Mouse (Mus musculus) gastrocnemius, postnatal 10 days (tissue): ENCODE data around the gene Xaf1. TPM values are rescaled to one million over a fixed set of nuclear protein-coding genes. Genes with fewer than 3 reads are reported as not detected.
"Not testable (repeated sequence)": the region's sequence is repeated elsewhere in the genome, so short reads cannot be mapped to it uniquely, and the experiment has no call there.

ENCODE experiments used
- DNase-seq: peaks from one replicate; pipeline ENCODE4 v3.0.0; 2021; ENCODE audit warnings: mixed read lengths
- total RNA-seq, 2 experiments: library from RNA; stranded (reverse); gene quantifications; 2 replicates each; pipeline ENCODE4 v1.2.3; 2021

The Xaf1 gene
- total RNA-seq, 2 experiments from 2014 or later: 9.3 to 9.8 TPM

DNA sequence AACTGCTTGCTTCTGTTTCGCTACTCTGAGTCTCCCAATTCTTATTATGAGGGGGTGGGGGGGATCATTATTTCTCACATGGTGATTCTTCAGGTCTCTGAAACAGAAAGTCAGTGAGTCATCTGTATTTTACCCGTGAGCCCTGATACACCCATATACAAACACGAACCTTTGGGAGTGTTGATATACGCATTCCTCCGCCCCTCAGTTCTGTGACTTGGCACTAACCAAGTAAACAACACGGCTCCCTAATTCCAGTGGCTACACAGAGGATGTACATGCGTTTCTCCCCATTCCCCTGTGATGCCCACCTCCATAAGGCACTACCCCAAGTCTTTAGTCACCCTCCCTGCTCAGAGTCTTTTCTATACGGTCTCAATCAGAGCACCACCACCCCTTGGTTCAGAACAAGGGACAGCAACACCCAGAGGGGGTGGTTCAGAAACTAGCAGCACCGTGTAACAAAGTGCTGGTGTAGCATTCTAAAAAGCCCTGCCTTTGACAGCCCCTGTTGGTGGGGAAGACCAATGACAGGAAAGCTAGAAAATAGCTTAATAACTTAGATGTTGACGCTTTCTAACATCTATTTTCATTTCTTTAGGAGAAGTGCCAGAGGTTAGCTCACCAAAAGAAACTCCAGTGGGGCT is 10.0 kb downstream of the Xaf1 start:
- DNase-seq: no peak

DNA sequence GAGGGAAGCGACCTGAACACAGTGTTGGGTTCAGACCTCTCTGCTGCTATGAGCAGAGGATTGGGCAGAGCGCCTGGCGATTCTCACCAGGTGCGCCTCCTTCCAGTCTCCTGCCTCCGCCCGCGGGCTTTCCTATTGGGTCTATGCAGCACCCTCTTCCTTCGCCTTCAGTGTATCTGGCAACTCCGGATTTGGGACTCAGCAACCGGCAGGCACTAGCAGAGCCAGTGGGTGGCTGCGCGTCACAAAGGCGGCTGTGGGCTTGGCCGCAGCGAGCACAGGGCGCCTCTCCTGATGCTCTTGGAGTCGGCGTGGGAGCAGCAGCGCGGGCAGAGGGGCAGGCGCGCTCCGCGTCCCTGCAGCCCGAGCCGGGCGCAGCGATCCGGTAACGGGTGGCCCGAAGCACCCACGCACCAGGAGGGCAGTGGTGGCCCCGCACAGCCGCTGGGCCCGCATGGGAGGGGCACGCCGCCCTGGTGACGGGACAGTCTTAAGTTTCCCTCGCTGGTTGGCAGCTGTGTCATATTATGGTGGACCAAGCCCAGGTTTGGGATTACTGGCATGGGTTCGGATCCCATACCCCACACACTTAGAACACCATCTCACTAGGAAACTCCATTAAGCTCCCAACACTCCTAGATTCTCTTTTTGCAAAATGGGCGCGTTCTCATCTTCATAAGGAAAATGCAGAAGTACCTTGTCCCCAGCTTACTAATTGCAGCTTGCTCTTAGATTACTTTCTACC is 12.9 kb downstream of the Xaf1 start, which contains the start of gene Fbxo39:
Gene Fbxo39 (plus strand): TSS at position 294 of the 745 bp plus-strand sequence.
- DNase-seq: no peak

DNA sequence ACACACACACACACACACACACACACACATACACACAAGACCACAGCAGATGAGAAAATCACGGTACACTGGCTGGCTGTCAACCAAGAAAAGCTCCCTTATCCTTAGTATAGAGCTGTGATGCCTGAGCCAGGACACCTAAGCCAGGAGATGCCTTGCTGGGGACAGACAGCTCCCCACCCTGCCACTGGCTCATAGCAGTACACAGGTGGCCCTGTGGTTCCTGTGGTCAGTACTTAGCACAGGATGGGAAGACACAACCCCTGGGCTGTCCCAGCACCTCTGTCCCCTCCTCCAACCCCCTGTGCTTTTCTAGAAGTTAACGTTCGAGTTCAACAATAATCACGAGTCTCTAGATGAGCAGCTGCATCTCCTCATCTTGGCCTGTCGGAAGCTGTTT is 16.6 kb downstream of the Xaf1 start:
- DNase-seq: no peak

DNA sequence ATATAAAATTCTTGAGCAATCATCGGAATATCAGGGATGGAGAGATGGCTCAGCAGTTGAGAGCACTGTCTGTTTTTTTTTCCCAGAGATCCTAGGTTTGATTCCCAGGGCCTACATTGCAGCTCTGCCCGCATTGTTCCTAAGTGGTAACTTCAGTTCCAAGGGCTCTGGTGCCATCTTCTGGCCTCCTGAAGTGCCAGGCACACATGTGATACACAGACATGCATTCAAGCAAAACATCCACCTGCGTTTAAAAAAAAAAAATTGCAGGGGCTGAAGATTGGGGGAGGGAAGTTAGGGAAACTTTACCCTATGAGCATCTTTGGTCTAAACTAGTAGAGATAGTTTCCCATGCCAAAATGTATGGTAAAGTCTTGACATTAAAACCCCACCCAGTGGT is 23.0 kb downstream of the Xaf1 start:
- DNase-seq: no peak

DNA sequence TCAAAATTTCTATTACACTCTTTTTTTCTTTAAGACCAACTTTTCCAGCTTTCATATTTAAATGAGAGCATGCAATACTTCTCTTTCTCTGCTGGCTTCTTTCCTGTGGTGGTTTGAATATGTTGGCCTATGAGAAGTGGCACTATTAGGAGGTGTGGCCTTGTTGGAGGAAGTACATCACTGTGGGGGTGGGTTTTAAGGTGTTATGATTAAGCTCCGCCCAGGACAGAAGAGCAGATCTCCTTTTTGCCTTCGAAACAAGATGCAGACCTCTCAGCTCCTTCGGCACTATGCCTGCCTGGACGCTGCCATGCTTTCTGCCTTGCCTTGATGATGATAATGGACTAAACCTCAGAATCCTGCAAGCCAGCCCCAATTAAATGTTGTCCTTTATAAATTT is 24.3 kb downstream of the Xaf1 start:
- DNase-seq: no peak

DNA sequence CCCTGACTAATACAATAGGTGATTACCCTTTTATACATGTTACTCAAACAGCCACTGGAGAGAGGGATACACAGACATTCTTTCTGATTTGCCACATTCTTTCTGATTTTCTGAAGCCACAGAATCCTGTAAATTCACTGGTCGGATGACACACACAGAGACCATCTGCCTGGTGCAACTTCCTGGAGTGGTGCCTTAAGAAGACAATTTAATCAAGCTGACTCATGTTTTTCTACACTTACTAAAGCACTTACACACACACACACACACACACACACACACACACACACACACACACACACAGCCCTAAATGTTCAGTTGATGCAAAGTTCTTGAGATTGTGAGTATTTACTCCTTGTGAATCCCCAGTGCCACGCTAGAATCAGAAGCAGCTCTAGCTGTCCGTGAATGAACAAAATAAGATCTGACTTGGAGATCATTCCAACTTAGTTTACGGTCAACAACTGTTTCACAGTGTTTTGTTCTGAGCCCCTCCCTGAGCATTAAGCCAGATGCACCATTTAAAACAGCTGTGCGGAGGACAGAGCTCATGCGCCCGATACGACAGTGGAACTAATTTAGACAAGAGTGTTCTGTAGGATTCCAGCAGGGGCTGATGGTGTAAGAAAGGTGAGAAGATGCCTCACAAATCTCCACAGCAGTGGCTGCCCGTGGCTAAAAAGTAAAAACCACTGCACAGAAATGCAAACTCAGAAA is 31.7 kb downstream of the Xaf1 start:
- DNase-seq: no peak

DNA sequence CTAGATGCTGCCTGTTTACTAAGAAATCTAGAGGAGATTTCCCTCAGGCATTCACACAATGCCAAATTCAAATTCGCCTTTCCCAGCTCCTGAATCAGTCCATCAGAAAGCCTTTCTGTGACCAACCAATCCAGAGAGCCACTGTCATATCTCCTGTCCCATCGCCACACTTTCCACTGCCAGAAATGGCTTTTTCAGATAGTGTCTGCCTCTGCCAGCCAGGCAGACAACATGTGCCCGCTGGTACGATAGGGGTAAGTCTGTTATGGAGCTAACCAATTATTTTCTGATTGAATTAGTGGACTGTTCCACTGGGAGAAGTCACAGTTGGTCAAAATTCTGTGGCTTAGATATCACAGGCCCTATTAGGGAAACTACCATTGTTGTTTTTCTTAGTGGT is 33.2 kb downstream of the Xaf1 start:
- DNase-seq: no peak

DNA sequence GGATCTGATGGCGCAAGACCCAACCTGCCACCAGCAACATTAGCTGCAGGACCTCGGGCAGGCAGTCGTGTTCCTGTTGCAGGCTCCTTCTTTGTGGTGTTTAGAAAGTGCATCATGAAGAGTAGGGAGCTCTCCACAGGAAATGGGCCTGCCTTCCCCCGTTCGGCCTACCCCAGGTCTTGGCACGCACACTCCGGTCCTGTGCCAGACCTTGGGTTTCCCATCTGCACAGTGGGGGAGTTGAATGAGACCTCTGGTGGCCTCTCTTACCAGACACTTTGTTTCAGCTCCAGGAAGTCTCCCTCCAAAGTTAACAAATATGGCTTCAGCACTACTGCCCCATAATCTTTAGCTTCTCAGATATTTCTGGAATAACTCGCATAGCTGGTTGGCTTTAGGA is 35.3 kb downstream of the Xaf1 start:
- DNase-seq: no peak

DNA sequence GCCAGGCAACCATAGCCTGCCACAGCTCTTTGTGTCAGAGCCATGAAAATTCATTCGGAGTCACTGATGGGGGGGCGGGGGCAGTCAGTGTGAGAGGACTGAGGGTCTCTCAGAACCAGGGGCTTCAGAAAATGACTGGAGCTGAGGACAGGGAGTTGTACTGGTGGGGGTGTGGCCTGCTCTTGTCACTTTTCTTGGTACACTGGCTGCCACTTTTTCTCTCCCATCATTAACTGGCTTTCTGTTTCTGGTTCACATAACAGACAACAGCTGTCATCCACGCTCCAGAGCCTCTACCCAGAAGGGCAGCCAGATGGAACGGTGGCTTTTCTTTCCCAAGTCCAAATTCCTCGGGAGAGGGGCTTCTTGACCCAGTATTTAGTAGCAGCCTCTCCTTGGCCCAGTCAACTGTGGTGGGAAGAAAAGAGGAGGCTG is 37.0 kb downstream of the Xaf1 start:
- DNase-seq: no peak

DNA sequence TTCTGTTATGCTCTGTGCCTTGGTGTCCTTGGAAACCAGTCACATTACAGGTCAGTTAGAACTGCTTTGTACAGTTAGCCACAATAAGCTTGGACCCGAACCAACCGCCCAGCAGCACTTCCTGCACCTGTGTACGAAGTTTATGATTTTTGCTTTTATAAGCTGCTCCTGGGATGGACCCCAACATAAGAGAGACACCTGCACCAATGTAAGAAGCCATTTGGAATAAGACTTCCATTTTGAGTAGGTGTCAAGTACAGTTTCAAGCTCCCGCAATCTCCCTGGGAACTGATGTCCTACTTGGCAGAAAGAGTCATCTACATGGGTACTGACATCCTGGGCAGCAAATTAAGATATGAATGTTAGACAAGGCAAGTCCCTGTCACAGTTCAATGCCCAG is 38.3 kb downstream of the Xaf1 start:
- no peak for DNase-seq

DNA sequence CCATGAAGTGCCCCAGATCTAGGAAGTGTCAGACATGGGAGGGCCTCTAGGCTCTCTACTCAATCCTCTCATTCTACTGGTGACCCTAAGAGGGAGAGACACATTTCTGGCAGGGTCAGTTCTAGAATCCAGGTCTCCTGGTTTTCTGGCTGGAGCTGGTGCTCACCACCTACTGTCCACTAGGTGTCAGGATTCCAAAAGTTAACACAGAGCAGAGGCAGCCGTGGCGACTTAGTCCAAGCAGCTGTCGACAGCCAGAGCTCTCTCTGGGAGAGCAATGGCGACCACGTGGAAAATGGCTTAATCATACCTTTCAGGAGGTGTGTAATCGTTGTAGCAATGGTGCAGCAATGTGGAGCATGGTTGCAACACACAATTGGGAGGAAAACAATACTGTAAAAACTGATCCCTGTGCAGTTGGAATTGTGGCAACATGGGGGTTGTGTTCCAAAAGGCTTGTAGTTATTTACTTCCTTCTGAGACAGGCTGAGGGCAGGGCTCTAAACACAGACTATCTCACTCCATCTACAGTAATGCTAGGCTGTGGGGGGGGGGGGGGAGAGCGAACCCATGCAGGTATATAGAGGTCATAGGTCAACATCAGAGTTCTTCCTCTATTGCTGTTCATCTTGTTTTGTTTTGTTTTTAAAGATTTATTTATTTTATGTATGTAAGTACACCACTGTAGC is 41.3 kb downstream of the Xaf1 start:
- DNase-seq: peak; percentile 53

DNA sequence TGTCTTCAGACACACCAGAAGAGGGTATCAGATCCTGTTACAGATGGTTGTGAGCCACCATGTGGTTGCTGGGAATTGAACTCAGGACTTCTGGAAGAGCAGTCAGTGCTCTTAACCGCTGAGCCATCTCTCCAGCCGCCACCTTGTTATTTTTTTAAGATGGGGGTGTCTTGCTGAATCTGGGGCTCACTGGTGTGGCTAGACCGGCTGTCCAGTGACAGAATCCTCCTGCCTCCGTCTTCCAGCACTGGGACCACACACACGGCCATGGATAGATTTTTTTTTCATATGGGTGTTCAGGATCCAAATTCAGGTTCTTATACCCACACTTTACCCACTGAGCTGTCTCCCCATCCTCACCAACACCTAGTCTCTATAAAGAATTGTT is 41.8 kb downstream of the Xaf1 start:
- not testable (repeated sequence) for DNase-seq

DNA sequence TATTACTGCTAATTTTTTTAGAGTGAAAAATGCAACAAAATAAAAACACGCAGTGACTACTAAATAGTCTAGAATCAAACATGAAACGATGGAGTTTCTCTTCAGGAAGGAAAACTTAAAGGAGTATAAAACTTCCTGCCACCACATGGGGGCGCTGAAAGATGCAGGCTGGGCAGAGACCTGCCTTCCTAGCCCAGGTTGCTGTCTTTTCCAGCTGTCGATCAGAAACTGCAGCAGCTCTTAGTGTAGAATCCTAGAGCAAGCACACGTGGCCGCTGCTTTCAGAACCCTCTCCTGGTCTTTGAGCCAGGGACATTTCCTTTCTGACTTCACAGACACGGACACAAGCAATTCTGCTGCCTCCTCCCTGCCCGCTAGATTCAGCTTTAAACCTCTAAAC is 42.5 kb downstream of the Xaf1 start:
- DNase-seq: peak; percentile 76

DNA sequence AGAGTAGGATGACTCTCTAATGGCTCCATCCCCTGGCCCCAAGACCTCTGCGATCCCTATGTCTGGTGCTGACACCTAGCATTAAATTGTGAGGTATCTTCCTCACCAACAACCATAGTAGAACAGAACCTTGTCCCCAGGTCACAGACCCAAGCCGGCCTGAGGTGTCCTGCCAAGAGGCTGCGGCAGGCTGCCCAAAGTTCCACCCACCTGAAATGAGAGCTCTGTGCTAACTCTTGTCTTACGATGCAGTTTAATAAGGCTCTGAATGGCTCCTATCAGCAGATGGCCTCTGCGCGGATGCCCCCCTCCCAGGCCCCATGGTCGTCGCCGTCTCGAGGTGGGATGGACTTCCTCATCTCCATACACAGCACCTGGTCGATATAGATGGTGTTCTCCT is 43.1 kb downstream of the Xaf1 start:
- no peak for DNase-seq

DNA sequence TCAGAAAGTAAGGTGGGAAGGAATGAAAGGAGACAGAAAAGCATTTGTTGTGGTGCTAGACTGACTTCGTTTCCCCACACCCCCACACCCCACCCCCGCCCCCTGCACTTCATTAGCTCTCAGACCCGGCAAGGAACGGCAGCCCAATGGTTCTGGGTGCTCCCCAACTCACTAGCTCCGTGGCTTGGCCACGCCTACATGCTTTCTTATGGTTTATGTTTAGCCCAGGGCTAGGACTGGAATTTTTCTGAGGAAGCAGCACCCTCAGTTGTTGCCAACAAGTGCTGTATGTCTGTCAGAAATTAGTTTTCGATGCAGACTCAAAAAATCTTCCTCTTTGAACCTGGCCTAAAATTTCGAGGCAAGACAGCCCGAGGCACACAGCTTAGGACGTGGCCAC is 47.1 kb downstream of the Xaf1 start:
- DNase-seq: no peak

DNA sequence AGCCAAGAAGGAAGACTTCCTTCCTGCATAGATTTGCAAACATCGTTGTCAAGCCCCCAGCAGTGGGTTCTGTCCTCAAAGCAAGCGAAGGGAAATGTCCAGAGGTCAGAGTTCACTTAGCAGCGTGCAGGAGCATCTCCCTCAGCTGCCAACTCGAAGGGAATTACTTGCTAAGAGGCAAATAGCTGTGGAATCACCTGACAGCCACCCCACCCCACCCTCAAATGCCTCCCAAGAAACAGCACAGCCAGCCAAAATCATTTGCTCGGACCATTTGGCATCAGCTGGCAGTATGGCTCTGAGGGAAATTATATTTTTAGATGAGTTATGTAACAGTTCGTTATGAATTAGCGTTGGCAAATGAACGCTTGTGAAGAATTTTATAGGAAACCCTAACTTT is 47.6 kb downstream of the Xaf1 start:
- DNase-seq: no peak

DNA sequence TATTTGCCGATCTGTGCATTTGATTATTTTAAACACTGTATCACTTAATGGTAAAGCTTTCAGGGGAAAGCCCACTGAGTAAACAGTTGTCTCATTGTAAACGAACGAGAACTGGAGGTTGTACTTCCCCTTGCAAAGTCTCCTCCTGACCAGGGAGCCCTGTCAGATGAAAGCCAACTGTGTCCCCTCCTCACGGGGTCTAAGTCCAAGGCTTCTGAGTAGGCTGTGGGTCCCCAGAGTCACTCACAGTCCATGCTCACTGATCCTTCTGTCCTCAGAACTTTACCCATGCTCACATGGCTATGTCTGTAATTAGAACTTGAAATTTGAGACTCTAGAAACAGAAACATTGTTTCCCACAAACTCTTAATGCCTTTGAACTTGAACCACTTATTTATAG is 48.2 kb downstream of the Xaf1 start:
- DNase-seq: no peak

DNA sequence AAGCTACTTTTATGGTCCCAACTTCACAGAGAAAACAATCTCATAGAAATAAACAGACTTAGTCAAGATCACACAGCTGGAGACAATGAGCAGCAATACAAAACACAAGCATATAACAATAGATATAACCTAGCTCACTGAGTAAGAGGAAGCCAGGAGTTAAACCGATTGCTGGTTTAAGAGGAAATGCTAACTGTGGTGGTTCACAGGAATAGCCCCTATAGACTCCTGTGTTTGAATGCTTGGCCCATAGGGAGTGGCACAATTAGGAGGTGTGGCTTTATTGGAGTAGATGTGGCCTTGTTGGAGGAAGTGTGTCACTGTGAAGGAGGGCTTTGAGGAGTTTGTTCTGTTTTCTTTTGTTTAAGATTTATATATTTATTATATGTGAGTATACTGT is 50.8 kb downstream of the Xaf1 start:
- no peak for DNase-seq

DNA sequence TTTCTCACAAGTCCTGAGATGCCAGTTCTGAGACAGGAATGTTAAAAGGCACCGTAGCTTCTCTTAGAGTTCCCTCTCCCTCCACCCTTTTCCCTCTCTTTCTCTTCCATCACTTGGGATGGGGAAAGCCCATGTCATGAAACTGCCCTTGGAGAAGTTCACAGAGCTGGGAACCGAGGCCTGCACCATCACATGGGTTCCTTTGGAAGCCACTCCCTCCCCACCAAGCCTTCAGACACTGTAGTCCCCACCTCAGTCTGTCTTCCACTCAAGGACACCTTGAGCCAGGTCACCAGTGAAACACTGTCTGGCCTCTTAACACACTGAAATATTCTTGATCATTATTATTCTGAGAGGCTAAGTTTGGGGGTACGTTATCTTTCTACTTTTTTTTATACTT is 51.8 kb downstream of the Xaf1 start:
- DNase-seq: no peak

DNA sequence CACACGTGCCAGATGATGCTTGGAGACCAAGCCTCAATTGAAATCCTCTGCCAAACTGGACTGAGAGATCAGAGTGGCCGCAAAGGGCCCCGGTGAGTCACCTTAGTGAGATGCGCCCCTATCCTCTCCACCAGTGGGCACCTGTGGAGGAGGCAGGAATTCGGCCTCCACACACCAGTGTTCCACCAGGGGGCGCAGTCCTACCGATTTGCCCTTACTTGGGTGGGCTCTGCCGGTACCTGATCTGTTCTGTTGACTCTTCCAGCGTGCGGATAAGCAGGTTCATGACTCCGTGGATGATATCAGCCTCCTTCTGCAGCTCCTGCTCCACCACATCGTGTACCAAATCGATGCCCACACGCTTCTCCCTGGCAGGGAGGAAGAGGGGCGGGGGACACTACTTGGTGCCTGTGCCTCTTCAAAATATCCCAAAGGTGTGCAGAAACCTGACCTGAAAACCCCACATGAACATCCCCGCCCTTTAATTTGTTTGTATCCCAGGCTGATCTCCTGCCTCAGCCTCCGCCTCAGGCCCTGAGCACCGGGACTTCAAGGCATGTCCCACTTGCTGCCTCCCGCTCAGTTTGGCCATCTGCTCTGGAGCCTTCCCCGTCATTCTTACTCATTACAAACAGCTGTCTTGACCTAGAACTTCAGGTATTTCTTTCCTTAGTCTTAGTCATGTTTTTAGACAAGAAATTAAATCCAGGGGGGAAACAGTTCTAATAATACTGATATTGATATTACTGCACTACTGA is 53.7 kb downstream of the Xaf1 start:
- DNase-seq: peak; percentile 86

DNA sequence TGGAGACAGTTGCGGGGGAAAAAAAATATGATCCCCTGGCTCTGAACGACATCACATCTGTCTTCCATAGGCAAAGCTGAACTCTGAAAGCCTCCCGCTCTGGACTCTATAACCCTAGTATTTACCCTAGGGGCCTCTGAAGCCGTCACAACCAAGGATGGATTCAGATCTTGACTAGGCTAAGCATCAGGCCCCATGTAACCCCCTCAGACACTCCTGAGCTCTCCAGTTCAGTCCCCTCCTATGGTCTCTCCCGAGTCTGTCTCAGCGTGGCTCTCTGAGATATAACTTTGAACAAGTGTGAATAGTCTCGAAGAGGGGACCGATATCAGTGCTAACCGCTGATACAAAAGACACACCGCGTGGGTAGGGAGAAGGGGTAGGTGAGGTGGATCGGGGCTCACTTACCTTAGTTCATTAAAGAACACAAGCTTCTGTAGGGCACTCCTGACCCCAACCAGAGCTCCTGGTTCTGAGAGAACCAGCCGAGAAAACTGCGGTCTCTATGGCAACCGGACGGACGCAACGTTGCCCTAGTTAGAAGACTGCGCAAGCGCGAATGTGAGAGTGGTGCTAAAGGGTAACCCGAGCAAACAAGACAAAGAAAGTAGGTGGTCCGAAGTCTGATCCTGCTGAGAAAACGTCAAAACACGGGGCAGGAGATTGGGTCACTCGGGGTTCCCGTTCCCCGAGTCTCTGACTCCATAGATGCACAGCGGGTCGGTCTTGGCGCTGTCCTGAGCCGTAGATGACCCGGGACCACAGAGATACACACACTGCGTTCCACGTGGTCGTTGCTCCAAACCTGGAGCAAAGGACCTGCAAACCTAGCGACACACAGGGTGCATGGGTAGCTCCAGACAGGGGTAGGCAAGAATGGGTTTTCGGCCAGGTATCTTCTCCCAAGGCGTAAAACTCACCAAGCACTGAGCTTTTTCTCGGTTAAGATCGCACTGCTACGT is 60.2 kb downstream of the Xaf1 start:
- DNase-seq: peak; percentile 60
